Mouse (Mus musculus): ENCODE measurements around the gene Trim9. TPM values are rescaled to one million over a fixed set of nuclear protein-coding genes. Genes with fewer than 3 reads are reported as not detected.

Gene Trim9
- polyA plus RNA-seq, 1 experiment from 2014 or later = 1.5 TPM

Other genes with a start within 250 kb of the Trim9 start
- 8.4 and 9.1 TPM in 2 replicates for gene Nin, start 233.9 kb downstream of the Trim9 start, polyA plus RNA-seq (2015; fragmentation: Nextera tagmentation; extraction: Ambion mirVana)
- gene Abhd12b, start 193.5 kb downstream of the Trim9 start, polyA plus RNA-seq (2015; fragmentation: Nextera tagmentation; extraction: Ambion mirVana) = 0.11 and 0.15 TPM in 2 replicates
- gene Pygl, start 116.1 kb downstream of the Trim9 start, polyA plus RNA-seq (2015; fragmentation: Nextera tagmentation; extraction: Ambion mirVana) = 24.3 and 24.5 TPM in 2 replicates
- gene Tmx1, start 105.5 kb upstream of the Trim9 start, polyA plus RNA-seq (2015; fragmentation: Nextera tagmentation; extraction: Ambion mirVana) = 104 and 111 TPM in 2 replicates

All from intestine, embryonic 15.5 days (tissue).